Mouse (Mus musculus) mouse embryonic stem cell (cell line): ENCODE measurements around the gene Fmr1.
"Not testable (repeated sequence)": the region's sequence is repeated elsewhere in the genome, so short reads cannot be mapped to it uniquely, and the experiment has no call there.

Experiments used
- in situ Hi-C, 2 experiments: fragments of 300-500 bp; cut with MboI; formaldehyde crosslinking; loops; 1 replicate in 1 of 2; 3 replicates in 1 of 2; pipeline ENCODE4 v1.14.3; 2019 to 2020; ENCODE audit warnings: low sequenced_read_pairs in 2 of 2, low pct_unique_long_range_greater_than_20kb in 1 of 2, mixed read lengths in 1 of 2; ENCODE audit not compliant: unreplicated experiment in 1 of 2

Fmr1 gene

GRCm38 (mm10) chrX:68678333-68678740 is at the start of gene Fmr1:
Fmr1 (plus strand) TSS chrX:68678541.
- in situ Hi-C loops = no loop called here

DNA sequence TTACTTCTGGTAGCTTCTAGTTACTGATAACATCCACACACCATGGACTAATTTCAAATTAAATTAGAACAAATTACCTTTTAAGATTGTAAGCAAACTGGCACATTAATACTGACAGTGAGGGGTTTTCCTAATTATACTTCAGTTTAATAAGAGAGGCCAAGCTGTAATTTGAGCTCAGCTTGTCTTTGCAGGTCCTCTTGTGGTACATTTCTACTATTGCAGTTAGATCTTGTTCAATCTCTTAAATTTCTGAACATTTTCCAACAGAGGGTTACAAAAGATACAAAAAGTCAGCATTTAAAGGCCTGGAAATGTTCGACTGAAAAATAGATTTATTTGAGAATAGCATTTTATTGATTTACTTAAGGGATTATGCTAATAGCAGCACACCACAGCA is 36.7 kb upstream of the Fmr1 start:
- in situ Hi-C loops = no loop called here

DNA sequence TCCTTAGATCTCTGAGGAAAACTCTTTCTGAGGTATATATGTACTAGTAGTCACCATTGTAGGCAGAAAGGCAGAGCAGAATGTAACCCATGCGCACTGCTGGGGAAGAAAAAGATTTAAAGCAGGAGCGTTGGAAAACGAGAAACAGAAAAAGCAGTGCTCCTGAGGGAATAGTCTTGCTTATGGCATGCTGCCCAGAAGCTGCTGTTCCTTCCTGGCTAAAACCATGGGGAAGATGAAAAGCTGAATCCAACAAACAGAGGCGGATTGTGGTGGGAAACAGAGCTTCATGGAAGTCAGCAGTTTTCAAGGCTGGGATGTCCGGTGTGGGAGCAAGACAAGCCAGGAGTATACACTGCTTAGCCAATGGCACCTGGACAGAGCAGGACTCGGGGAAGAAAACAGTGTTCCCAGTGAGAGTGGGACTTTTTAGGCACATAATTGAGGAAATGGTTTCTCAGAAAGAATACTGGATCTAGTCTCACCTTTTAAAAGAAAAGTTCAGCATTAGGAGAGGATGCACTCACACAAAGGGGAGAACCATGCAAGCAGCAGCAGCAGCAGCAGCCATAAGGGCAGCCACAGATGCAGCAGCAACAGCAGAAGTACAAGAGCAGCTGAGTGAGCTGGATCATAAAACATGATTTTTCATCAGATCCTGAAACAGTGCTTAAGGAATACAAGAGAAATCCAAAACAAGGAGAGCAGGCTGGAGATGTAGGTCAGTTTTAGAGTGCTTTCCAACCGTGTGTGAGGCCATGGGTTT is 33.0 kb upstream of the Fmr1 start:
- in situ Hi-C loops = no loop called here

DNA sequence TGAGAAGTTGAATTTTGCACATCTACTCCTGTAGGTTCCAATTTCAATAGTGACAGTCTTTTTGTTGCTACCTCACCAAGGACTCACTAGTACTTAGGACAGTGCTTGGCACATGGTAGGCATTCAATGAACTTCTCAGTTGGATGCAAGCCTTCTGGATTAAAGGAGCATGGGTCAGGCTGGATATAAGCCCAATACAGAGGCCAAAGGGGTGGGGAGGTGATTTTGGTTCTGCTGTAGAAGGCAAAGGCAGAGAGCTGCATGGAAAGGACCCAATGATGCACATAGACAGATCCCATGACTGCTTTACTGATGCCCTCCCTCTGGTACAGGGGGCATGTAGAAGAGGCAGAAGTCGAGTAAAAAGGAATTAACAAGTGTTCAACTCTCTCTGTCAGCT is 833 bp upstream of the Fmr1 start:
- in situ Hi-C loops = no loop called here

GRCm38 (mm10) chrX:68678815-68679486 is 610 bp downstream of the Fmr1 start:
- in situ Hi-C loops = no loop called here

DNA sequence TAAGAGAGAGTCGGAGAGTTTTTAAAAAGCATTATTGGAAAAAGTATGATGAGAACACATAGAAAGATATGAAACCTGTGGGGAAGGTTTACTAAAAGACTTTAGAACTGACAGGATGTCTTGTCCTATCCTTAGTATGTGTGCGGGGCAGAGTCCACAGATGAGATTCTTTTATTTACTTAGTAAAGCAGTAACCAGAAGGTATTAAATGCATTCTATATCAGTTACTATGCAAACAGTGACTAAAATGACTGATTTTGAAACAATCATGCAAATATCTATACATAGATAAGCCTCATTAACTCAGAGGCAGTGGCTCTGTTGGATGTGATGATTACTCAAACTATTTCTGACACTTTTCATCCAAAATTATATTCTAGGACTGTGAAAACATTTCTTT is 6.4 kb downstream of the Fmr1 start:
- in situ Hi-C loops = no loop called here

DNA sequence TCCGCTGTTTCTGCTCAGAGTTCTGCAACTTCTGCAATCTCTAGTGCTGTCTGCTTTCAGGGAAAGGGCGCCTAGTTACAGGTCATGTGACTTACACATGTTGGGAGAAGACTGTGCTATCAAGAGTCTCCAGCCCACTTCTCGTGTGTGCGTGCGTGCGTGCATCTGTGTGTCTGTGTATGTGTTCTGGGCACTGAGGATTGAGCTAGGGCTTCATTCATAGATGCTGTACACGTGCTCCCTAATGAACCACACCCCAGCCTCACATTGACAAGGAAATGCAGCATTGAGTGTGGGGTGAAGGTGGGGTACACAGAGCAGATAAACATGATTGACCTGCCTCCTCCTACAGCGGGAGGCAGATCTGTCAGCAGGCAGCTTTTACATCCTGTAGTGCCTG is 13.6 kb downstream of the Fmr1 start:
- in situ Hi-C loops = not testable (repeated sequence)

DNA sequence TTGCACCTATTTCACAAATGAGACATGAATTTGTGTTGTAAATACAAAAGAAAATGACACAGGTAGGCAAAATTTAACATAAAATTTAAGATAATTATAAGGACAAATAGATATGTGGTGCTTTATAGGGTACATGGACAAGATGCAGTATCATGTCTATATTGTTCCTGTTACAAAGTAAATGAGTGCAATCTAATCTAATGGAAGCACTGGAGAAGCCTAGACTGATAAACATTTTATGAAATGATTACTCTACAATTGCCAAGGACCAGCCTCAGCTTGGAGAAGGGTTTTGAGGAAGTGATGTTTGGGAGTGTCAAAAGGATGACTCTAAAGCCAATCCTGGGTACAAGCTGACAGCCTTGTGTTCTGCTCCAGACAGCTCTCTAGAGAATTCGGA is 58.6 kb downstream of the Fmr1 start:
- in situ Hi-C loops = no loop called here

- in situ Hi-C loops = no loop called here
Observed at GRCm38 (mm10) chrX:68740088-68740487, 61.7 kb downstream of the Fmr1 start.

- in situ Hi-C loops = no loop called here
Observed at GRCm38 (mm10) chrX:68761606-68762005, 83.3 kb downstream of the Fmr1 start, which contains the start of gene Fmr1nb. Fmr1nb (plus strand) TSS chrX:68761839.
